Mouse (Mus musculus) heart, adult 18-20 months (tissue): Measurements from ENCODE around the gene 0610010K14Rik. TPM values are rescaled to one million over a fixed set of nuclear protein-coding genes. Genes with fewer than 3 reads are reported as not detected.

ENCODE experiments used
- microRNA-seq, 2 experiments: library from miRNA; unstranded; fragments of <30 nt; microRNA quantifications; one replicate each; pipeline ENCODE4 v1.2.0; 2022
- total RNA-seq, 2 experiments: library from RNA; stranded (reverse); gene quantifications; 2 replicates each; pipeline ENCODE4 v1.2.3; 2021

The 0610010K14Rik gene
- total RNA-seq, 2 experiments from 2014 or later = 29.1 to 30.6 TPM

Small RNA genes within 50 kb of the gene (microRNA-seq; reads per million reads assigned to microRNA genes)
- gene Mir195a = 1,311 to 2,478 reads per million in 2 experiments
- 0 reads per million in 2 experiments for gene Mir497
- gene Mir497b = 0 reads per million in 2 experiments

Other genes starting within 250 kb of the 0610010K14Rik start
- gene Gabarap, start 246.8 kb downstream of the 0610010K14Rik start, total RNA-seq = 100 to 1,000 TPM; 285 to 320 TPM
- gene Phf23, start 242.1 kb downstream of the 0610010K14Rik start, total RNA-seq = 10 to 100 TPM; 18.4 to 19.7 TPM
- gene Dvl2, start 237.3 kb downstream of the 0610010K14Rik start, total RNA-seq = 1 to 10 TPM; 3.4 to 4.8 TPM
- gene Acadvl, start 222.5 kb downstream of the 0610010K14Rik start, total RNA-seq = 1,000 to 10,000 TPM; 1,326 to 1,372 TPM
- gene Dlg4, start 221.0 kb downstream of the 0610010K14Rik start, total RNA-seq = 1 to 10 TPM; 5.9 to 6.8 TPM
- not detected for gene Asgr1, start 183.8 kb downstream of the 0610010K14Rik start, total RNA-seq
- under 1 TPM in 1 of 2 experiments, not detected in 1; 0.21 TPM for gene Asgr2, start 145.3 kb downstream of the 0610010K14Rik start, total RNA-seq
- gene Mgl2, start 107.6 kb downstream of the 0610010K14Rik start, total RNA-seq = 1 to 10 TPM; 3.5 to 5.1 TPM
- gene Clec10a, start 81.7 kb downstream of the 0610010K14Rik start, total RNA-seq = 1 to 10 TPM; 3.1 to 3.5 TPM
- gene Slc16a11, start 25.2 kb downstream of the 0610010K14Rik start, total RNA-seq = 1 to 10 TPM in 1 of 2 experiments, under 1 TPM in 1; 0.65 to 2.2 TPM
- 1 to 10 TPM; 2.1 to 2.9 TPM for gene Slc16a13, start 16.9 kb downstream of the 0610010K14Rik start, total RNA-seq
- gene Bcl6b, start 8.1 kb downstream of the 0610010K14Rik start, total RNA-seq = 10 to 100 TPM in 1 of 2 experiments, 1 to 10 TPM in 1; 5.5 to 15.5 TPM
- 1 to 10 TPM; 2.7 TPM for gene Gm21988, start 1.9 kb upstream of the 0610010K14Rik start, total RNA-seq
- 100 to 1,000 TPM in 1 of 2 experiments, 10 to 100 TPM in 1; 97.8 to 102 TPM for gene Rnasek, start 1.9 kb upstream of the 0610010K14Rik start, total RNA-seq
- 1 to 10 TPM; 1.6 to 1.9 TPM for gene Alox12, start 17.4 kb upstream of the 0610010K14Rik start, total RNA-seq
- not detected for gene Alox12e, start 84.7 kb upstream of the 0610010K14Rik start, total RNA-seq
- gene Alox15, start 114.1 kb upstream of the 0610010K14Rik start, total RNA-seq = 1 to 10 TPM; 4.0 to 7.2 TPM
- 10 to 100 TPM; 19.0 to 19.3 TPM for gene Pelp1, start 172.1 kb upstream of the 0610010K14Rik start, total RNA-seq
- 10 to 100 TPM; 11.3 to 12.5 TPM for gene Arrb2, start 194.7 kb upstream of the 0610010K14Rik start, total RNA-seq
- 1 to 10 TPM; 7.5 to 8.2 TPM for gene Med11, start 214.0 kb upstream of the 0610010K14Rik start, total RNA-seq
- gene Zmynd15, start 221.5 kb upstream of the 0610010K14Rik start, total RNA-seq = 1 to 10 TPM; 1.7 to 2.8 TPM
- 1 to 10 TPM; 8.3 to 9.9 TPM for gene Cxcl16, start 222.1 kb upstream of the 0610010K14Rik start, total RNA-seq